Mouse (Mus musculus) layer of hippocampus, adult 2 months (tissue): ENCODE data around the gene Miip. TPM values are rescaled to one million over a fixed set of nuclear protein-coding genes. Genes with fewer than 3 reads are reported as not detected.
"Not testable (repeated sequence)": the region's sequence is repeated elsewhere in the genome, so short reads cannot be mapped to it uniquely, and the experiment has no call there.

Source experiments
- DNase-seq, 2 experiments: peaks; one replicate each; pipeline ENCODE4 v3.0.0; 2022; ENCODE audit warnings: low spot score in 2 of 2
- H3K27ac ChIP-seq: fragments of 200-600 bp; 2 replicates; pipeline ENCODE4 v1.8.1; 2022
- H3K4me3 ChIP-seq: fragments of 200-600 bp; 2 replicates; pipeline ENCODE4 v1.8.1; 2022; ENCODE audit warnings: mild to moderate bottlenecking
- CTCF ChIP-seq: fragments of 200-600 bp; conservative IDR thresholded peaks from 2 replicates; pipeline ENCODE4 v1.8.1; 2022; ENCODE audit warnings: antibody characterized with exemption, mild to moderate bottlenecking, moderate library complexity
- total RNA-seq, 2 experiments: library from RNA; stranded (reverse); gene quantifications; 2 replicates each; pipeline ENCODE4 v1.2.3; 2021

Miip gene
- total RNA-seq, 2 experiments from 2014 or later = 19.9 to 26.5 TPM

GRCm38 (mm10) chr4:147888237-147888636 is 19.6 kb upstream of the Miip start:
- DNase-seq = no peak
- no peak for TF ChIP-seq CTCF
- Histone ChIP-seq H3K27ac (no peak overlapping the region), H3K4me3 (no peak overlapping the region)

GRCm38 (mm10) chr4:147887277-147887676 is 18.7 kb upstream of the Miip start:
- no peak for DNase-seq
- no peak for TF ChIP-seq CTCF
- Histone ChIP-seq H3K4me3 (no peak overlapping the region), H3K27ac (no peak overlapping the region)

DNA sequence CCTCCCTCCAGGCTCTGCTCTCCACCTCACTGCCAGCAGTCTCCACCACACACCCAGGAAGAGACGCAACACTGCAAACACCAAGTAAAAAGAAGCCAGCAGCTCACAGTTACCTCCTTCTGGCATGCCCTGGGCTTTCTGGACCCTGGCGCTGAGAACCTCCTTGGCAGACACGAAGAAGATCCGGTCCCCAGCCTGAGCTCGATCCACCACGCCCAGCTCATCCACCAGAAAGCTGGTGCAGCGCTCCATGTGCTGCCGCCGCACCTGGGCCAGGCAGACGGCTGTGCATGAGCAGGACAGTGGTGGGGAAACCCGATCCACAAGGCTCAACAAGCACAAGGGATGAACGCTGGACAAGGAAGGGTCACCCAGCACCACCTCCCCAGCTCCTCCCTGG is 17.5 kb upstream of the Miip start:
- Histone ChIP-seq H3K4me3 (no peak overlapping the region), H3K27ac (no peak overlapping the region)
- no peak for DNase-seq
- no peak for TF ChIP-seq CTCF

DNA sequence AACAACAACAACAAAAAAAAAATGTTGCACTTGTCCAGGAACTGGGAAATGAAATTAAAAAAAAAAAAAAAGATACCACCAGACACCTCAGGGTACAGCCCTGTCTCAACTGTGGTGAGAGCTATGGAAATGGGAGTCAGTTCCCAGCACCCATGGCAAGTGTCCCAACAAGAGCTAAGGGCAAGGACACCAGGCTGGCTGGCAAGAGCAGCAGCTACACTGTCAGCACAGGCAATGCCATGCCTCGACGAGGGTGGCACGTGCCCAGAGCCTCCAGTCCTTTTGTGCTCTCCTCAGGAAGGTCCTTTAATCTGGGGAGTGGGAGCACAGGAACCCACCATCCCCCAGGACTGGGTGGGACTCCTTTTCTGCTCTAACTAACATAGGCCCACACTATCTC is 15.5 kb upstream of the Miip start:
- no peak overlapping the region for H3K27ac ChIP-seq
- no peak for DNase-seq
- TF ChIP-seq CTCF = no peak
- H3K4me3 ChIP-seq = no peak overlapping the region

DNA sequence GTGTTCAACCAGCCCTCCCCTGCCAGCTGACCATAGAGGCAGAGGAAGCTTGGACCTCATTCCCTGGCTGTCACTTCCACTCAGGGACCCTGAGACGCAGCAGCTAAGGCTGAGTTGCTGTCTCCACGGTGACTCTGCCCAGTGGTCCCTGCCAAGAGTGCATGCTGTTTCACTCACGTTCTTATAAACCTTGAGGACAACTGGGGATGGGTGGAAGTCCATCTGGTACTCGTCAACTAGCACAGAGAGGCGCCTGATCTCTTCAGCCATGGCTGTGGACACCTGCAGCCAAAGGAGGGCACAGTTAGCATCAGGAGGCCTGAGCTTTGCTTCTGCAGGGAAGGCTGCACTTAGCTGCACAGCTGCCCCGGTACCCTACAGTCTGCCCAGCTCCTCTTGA is 14.4 kb upstream of the Miip start:
- Histone ChIP-seq H3K27ac (no peak overlapping the region), H3K4me3 (no peak overlapping the region)
- TF ChIP-seq CTCF = no peak
- no peak for DNase-seq

GRCm38 (mm10) chr4:147881792-147882191 is 13.2 kb upstream of the Miip start:
- TF ChIP-seq CTCF = no peak
- DNase-seq = no peak
- Histone ChIP-seq H3K4me3 (no peak overlapping the region), H3K27ac (no peak overlapping the region)

GRCm38 (mm10) chr4:147879865-147880264 is 11.2 kb upstream of the Miip start:
- TF ChIP-seq CTCF = no peak
- Histone ChIP-seq H3K4me3 (no peak overlapping the region), H3K27ac (no peak overlapping the region)
- DNase-seq = no peak

- no peak for TF ChIP-seq CTCF
- Histone ChIP-seq H3K27ac (no peak overlapping the region), H3K4me3 (no peak overlapping the region)
- no peak for DNase-seq
These were observed 10.8 kb upstream of the Miip start for GRCm38 (mm10) chr4:147879456-147879855.

- no peak for TF ChIP-seq CTCF
- no peak for DNase-seq
- H3K4me3 ChIP-seq = no peak overlapping the region
These were observed 9.9 kb upstream of the Miip start for GRCm38 (mm10) chr4:147878537-147878936.

DNA sequence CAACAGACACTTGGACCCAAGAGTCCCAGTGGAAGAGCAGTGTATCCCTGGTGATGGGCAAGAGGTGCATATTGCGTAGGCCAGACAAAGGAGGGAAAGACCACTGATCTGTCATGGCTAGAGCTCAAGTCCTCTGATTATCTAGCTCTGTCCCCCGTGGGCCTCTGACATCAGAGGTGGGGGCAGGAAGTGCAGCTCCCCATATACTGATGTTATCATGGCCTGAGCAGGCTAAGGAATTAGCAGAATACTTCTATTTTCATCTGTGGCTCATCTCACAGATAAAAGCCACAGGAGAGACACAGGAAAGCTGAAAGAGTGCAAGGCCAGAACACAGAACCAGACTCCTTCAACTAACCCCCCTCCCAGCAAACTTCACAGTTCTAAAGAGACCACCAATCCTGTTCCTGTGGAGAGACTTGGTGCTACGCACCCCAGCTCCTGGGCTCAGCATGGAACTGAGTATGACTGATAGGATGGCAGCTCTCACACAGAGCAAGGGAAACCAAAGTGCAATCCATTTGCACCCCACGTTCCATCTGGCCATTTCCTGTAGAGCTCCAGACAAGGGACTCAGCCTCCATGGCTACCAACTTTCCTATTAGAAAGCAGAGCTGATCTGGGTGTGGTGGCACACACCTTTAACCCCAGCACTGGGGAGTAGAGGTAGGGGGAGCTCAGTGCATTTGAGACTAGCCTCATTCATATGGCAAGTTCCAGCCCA is 7.4 kb upstream of the Miip start:
- TF ChIP-seq CTCF = no peak
- Histone ChIP-seq H3K27ac (peak overlapping the region; percentile 32), H3K4me3 (no peak overlapping the region)
- no peak for DNase-seq

More at GRCm38 (mm10) chr4:147878537-147878936, 9.9 kb upstream of the Miip start:
- H3K27ac ChIP-seq = no peak overlapping the region

- DNase-seq = no peak
- H3K27ac ChIP-seq = peak overlapping the region; percentile 79
- no peak for TF ChIP-seq CTCF
- peak overlapping the region; percentile 84 for H3K4me3 ChIP-seq
These were observed 622 bp upstream of the Miip start for GRCm38 (mm10) chr4:147869238-147869637.

- 0 out of 2 replicates have a peak, but pooled peaks have one; percentile 10 for TF ChIP-seq CTCF
- peak overlapping the region; percentile 90 for H3K27ac ChIP-seq
- peak in 1 of 2 experiments; percentile 23 for DNase-seq
- H3K4me3 ChIP-seq = peak overlapping the region; percentile 84
These were observed 810 bp downstream of the Miip start for GRCm38 (mm10) chr4:147867563-147868449.

DNA sequence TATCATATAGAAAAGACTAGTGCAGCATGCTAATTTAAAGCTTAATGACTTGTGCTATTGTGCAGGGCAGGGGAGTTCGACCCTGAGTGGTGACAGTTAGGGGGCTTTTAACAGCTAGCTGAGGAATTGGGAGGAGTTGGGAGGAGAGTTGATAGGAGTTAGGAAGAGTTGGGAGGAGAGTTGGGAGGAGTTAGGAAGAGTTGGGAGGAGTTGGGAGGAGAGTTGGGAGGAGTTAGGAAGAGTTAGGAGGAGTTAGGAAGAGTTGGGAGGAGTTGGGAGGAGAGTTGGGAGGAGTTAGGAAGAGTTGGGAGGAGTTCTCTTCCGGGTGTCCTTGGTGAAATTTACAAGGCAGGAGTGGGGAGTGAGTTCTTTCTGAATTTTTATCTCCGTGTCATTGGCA is 1.8 kb downstream of the Miip start:
- H3K4me3 ChIP-seq, DNase-seq, H3K27ac ChIP-seq: not testable (repeated sequence)
